Mouse (Mus musculus) embryonic fibroblast, embryonic 13.5 days (primary cell): ENCODE measurements at regions not wholly inside any gene's neighbourhood (a gene's known extent, or its start where the extent isn't known, plus 50 kb on each side); places are given as distances from the start of the nearest gene placed in this dataset.

Experiments
- H3K27ac ChIP-seq: 2 replicates; pipeline ENCODE4 v1.5.1; 2012; ENCODE audit warnings: low read length, control low read depth, inconsistent platforms; ENCODE audit not compliant: insufficient read depth
- H3K4me1 ChIP-seq: 2 replicates; pipeline ENCODE4 v1.6.1; 2011; ENCODE audit warnings: low read length; ENCODE audit not compliant: control insufficient read depth, insufficient read depth
- H3K4me3 ChIP-seq: 2 replicates; pipeline ENCODE4 v1.5.1; 2011; ENCODE audit warnings: mild to moderate bottlenecking, control low read depth, low read length; ENCODE audit not compliant: insufficient read depth
- CTCF ChIP-seq: IDR thresholded peaks from 2 replicates; pipeline ENCODE4 v1.5.1; 2011; ENCODE audit warnings: mild to moderate bottlenecking, control low read depth, low read length, moderate library complexity, borderline replicate concordance; ENCODE audit not compliant: insufficient read depth
- POLR2A ChIP-seq: IDR thresholded peaks from 2 replicates; pipeline ENCODE4 v1.6.1; 2011; ENCODE audit warnings: low read depth, mild to moderate bottlenecking, control low read depth, low read length, moderate library complexity

DNA sequence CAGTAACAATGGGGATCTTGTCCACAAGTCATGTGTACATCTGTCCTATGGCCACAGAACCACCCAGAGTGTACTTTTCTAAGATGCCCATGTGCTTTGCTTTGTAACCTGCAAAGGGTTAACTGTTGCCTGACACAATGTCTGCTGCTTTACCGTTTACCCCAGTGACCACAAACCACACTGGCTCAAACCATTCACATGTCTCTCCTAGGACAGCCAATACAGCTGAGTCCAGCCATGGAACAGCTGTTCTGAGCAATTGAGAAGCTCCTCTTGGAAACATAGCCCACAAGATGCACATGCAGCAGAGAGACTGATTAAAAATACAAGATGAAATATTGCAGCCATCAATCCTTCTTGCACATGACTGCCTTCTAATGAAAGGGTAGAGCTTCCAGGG is 561.5 kb upstream of the Plxna2 start:
- no peak overlapping the region for H3K4me3 ChIP-seq
- no peaks in the 10 kb centered on the region for H3K4me1 ChIP-seq
- H3K27ac ChIP-seq: no peak overlapping the region
- no peak for TF ChIP-seq CTCF
- no peak for TF ChIP-seq POLR2A

- H3K4me3 ChIP-seq: no peak overlapping the region
- no peak overlapping the region for H3K27ac ChIP-seq
- no peaks in the 10 kb centered on the region for H3K4me1 ChIP-seq
- no peak for TF ChIP-seq CTCF
- no peak for TF ChIP-seq POLR2A
Measured at GRCm38 (mm10) chr1:194049746-194050351, 568.2 kb upstream of the Plxna2 start.

GRCm38 (mm10) chr1:194041393-194042352 is 576.3 kb upstream of the Plxna2 start:
- TF ChIP-seq POLR2A (no peak), CTCF (no peak)
- Histone ChIP-seq H3K4me3 (no peak overlapping the region), H3K4me1 (0 out of 2 replicates have a peak, but pooled peaks cover 1% of the 10 kb centered on the region), H3K27ac (no peak overlapping the region)

DNA sequence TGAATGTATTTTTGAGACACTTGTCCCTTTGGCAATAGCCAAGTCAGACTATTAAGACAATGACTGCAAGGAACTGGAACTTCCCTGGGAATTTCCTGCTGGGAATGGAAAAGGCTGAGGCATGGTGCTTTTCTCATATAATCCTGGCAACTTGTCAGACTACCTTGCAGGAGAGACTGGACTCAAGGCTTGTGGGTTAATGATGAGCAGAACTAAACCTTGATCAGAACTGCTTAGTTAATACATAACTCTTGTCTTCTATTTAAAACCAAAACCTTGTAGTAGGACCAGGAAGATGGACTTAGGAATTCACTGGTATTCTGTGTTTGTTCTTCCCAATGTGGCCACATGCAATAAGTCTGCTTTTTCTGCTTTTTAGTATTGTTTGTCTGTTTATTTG is 579.3 kb upstream of the Plxna2 start:
- Histone ChIP-seq H3K27ac (no peak overlapping the region), H3K4me3 (no peak overlapping the region), H3K4me1 (0 out of 2 replicates have a peak, but pooled peaks cover 1% of the 10 kb centered on the region)
- no peak for TF ChIP-seq CTCF
- no peak for TF ChIP-seq POLR2A

GRCm38 (mm10) chr1:194034199-194034883 is 583.7 kb upstream of the Plxna2 start:
- TF ChIP-seq POLR2A (no peak), CTCF (no peak)
- H3K4me3 ChIP-seq: no peak overlapping the region
- H3K4me1 ChIP-seq: 0 out of 2 replicates have a peak, but pooled peaks cover 1% of the 10 kb centered on the region
- no peak overlapping the region for H3K27ac ChIP-seq

- TF ChIP-seq CTCF (no peak), POLR2A (no peak)
- Histone ChIP-seq H3K4me3 (no peak overlapping the region), H3K27ac (no peak overlapping the region), H3K4me1 (no peaks in the 10 kb centered on the region)
Measured at GRCm38 (mm10) chr1:194032603-194033002, 585.4 kb upstream of the Plxna2 start.

DNA sequence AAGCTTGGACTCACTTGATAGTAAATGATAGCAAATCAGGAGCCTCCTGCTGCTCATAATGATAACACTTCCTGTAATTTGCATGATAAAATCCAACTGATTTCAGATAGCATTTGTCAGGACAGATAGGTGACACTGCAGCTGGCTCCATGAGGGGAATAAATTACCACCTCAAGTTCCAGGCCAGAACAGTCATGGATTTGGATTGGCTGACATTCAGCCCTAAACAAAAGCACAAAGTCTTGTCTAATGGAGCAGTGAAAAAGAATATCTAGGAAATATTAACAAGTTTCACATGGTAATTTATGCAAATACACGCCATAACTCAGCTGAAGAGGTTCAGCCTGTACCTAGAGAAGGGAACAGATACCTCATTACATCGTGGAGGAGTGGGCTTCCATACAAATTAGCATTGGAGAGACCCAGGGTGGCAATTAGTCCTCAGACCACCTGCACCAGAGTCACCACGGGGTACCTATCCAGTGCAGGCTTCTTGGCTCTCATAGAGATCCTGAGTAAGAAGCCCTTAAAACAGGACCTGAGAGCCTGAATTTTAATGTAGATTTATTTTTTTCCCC is 587.3 kb upstream of the Plxna2 start:
- TF ChIP-seq CTCF: no peak
- no peak for TF ChIP-seq POLR2A
- no peak overlapping the region for H3K4me3 ChIP-seq
- H3K4me1 ChIP-seq: no peaks in the 10 kb centered on the region
- no peak overlapping the region for H3K27ac ChIP-seq

GRCm38 (mm10) chr1:194026958-194027692 is 590.9 kb upstream of the Plxna2 start:
- Histone ChIP-seq H3K4me1 (no peaks in the 10 kb centered on the region), H3K27ac (no peak overlapping the region), H3K4me3 (no peak overlapping the region)
- TF ChIP-seq CTCF (no peak), POLR2A (no peak)

DNA sequence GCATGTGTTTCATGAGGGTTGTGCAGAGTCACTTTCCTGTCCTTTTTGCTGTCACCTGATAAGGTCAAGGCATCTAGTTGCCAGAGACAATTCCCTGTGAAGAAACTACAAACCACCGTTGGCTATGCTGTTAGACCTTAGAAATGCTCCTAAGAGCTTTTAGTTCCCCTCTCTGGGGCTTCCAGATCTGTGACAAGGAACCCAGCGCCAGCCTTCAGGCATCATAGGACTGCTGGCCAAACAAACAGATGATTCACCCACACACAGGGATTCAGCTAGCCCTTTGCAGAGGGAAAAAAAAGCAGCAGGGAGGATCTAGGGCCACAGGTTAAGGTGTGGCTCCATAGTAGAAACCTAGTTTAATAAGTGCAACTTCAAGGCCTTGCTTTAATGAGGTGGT is 591.8 kb upstream of the Plxna2 start:
- Histone ChIP-seq H3K4me1 (no peaks in the 10 kb centered on the region), H3K27ac (no peak overlapping the region), H3K4me3 (no peak overlapping the region)
- no peak for TF ChIP-seq POLR2A
- TF ChIP-seq CTCF: no peak
